Mouse (Mus musculus): Measurements from ENCODE around the gene Ern1. TPM values are rescaled to one million over a fixed set of nuclear protein-coding genes. Genes with fewer than 3 reads are reported as not detected.

The Ern1 gene
- polyA plus RNA-seq, 2 experiments from 2014 or later, result 1.9 to 2.4 TPM

Other genes starting within 250 kb of the Ern1 start
- 10 to 100 TPM; 43.4 to 53.4 TPM for gene Ftsj3, start 231.8 kb downstream of the Ern1 start, polyA plus RNA-seq (2017; shearing (Covaris generic))
- gene Psmc5, start 231.7 kb downstream of the Ern1 start, polyA plus RNA-seq (2017; shearing (Covaris generic)), result 100 to 1,000 TPM; 140 to 180 TPM
- 10 to 100 TPM; 17.6 to 23.2 TPM for gene Smarcd2, start 214.9 kb downstream of the Ern1 start, polyA plus RNA-seq (2017; shearing (Covaris generic))
- gene Tcam1, start 211.2 kb downstream of the Ern1 start, polyA plus RNA-seq (2017; shearing (Covaris generic)), result under 1 TPM; 0.12 to 0.43 TPM
- gene Gh, start 186.0 kb downstream of the Ern1 start, polyA plus RNA-seq (2017; shearing (Covaris generic)), result not detected
- gene Cd79b, start 173.1 kb downstream of the Ern1 start, polyA plus RNA-seq (2017; shearing (Covaris generic)), result 10 to 100 TPM; 48.0 to 77.5 TPM
- under 1 TPM in 1 of 2 experiments, not detected in 1; 0.09 TPM for gene Scn4a, start 134.6 kb downstream of the Ern1 start, polyA plus RNA-seq (2017; shearing (Covaris generic))
- gene Prr29, start 122.4 kb downstream of the Ern1 start, polyA plus RNA-seq (2017; shearing (Covaris generic)), result 1 to 10 TPM; 1.1 to 1.2 TPM
- 100 to 1,000 TPM in 1 of 2 experiments, 10 to 100 TPM in 1; 94.3 to 114 TPM for gene Icam2, start 99.8 kb downstream of the Ern1 start, polyA plus RNA-seq (2017; shearing (Covaris generic))
- 10 to 100 TPM; 25.6 to 32.9 TPM for gene Tex2, start 125.6 kb upstream of the Ern1 start, polyA plus RNA-seq (2017; shearing (Covaris generic))

All from activated CD4-positive, CD25-positive, alpha-beta regulatory T cell, adult 4 months (primary cell).